Mouse (Mus musculus) layer of hippocampus, postnatal 14 days (tissue): ENCODE results near the gene Fam181b. TPM values are rescaled to one million over a fixed set of nuclear protein-coding genes. Genes with fewer than 3 reads are reported as not detected.

ENCODE experiments used
- DNase-seq, 2 experiments: peaks; one replicate each; pipeline ENCODE4 v3.0.0; 2021 to 2022; ENCODE audit warnings: low spot score in 2 of 2, mixed read lengths in 1 of 2
- long read RNA-seq, 2 experiments: library from polyadenylated mRNA; stranded (forward); transcript quantifications; one replicate each; pipeline ENCODE4 v2.0.0; 2021
- total RNA-seq, 2 experiments: library from RNA; stranded (reverse); gene quantifications; 2 replicates each; pipeline ENCODE4 v1.2.3; 2021

Gene Fam181b
- 10 to 100 TPM; 22.2 to 22.7 TPM for total RNA-seq
- long read RNA-seq, experiment 1, transcript Fam181b-201 (1 exons, 2,003 nt), result major isoform, 33 of 33 reads
- long read RNA-seq, experiment 1, partial matches to known transcripts, result 0 of 33 reads
- long read RNA-seq, experiment 1, other reads (novel, unspliced or antisense), result 0 of 33 reads
- long read RNA-seq, experiment 2, transcript Fam181b-201 (1 exons, 2,003 nt), result major isoform, 62 of 62 reads
- long read RNA-seq, experiment 2, partial matches to known transcripts, result 0 of 62 reads
- long read RNA-seq, experiment 2, other reads (novel, unspliced or antisense), result 0 of 62 reads

DNA sequence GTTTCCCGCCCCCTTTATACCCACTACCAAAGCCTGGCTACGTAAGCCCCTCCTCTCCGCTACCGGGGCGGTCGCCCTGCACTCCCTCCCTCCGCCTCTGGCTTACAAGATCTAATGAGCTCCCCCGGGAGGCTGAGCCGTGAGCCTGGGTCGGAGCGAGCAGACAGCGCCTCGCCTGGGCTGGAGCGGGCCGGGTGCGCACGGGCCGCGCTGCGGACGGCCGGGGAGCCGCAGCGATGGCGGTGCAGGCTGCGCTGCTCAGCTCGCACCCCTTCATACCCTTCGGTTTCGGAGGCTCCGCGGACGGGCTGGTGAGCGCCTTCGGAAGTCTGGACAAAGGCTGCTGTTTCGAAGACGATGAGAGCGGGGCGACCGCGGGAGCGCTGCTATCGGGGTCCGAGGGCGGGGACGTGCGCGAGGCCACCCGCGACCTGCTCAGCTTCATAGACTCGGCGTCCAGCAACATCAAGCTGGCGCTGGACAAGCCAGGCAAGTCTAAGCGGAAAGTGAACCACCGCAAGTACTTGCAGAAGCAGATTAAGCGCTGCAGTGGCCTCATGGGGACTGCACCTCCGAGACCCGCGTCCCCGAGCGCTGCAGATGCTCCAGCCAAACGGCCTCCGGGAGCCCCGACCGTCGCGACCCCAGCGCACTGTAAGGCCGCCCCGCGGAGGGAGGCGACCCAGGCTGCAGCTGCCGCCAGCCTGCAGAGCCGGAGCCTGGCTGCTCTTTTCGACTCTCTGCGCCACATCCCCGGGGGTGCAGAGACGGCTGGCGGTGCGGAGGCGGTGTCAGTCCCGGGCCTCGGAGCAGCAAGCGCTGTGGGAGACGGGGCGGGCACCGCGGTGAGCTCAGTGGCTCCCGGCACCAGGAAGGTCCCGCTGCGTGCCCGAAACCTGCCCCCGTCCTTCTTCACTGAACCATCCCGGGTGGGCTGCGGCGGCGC, at the start of gene Fam181b:
Gene Fam181b (plus strand): TSS at position 81 of the 946 bp plus-strand sequence.
- DNase-seq, result peak; percentile 72 to 87

DNA sequence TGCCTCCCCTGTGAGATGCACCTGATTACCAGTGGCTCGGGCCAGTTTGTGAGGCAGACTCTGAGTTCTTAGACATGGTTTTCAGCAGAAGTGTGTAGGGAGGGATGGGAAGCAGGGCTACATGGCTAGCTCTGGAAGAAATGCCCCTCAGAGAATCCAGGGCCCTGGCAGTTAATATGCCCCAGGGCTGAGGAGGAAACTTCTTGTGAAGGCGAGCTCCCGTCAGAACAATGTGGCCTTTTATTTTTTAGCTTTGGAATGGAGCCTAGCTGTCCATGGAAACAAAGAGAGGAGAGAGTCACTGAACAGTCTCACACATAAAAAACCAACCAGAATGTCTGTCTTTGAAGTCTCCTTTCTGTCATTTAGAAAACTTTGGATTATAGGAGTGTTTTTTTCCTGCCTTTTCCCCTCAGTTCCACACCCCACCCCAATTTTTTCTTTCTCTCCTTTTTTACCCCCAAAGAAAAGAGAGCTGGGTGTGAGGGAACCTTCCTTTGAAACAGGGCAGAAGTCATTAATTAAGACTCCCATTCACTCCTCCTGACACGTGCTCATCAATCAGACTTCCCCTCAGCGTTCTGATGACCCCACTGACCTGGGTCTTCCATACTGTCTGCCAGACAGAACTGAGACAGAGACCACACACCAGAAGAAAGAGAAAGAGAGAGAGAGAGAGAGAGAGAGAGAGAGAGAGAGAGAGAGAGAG, 41.7 kb upstream of the Fam181b start:
- DNase-seq, result peak in 1 of 2 experiments; percentile 49

DNA sequence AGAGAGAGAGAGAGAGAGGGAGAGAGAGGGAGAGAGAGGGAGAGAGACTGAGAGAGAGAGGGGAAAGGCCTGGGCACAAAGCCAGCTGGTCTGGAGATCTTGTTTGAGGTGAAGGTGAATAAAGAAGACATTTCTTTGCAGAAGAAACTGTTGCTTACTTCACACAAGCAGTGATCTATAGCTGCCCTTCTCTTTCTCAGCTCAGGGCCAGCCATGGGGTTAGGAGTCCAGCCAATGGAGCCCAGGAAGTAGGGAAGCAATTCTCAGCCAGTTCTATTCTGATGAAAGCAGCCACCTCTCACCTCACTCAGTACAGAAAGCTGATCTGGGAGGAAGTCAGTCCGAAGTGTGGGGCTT, 41.2 kb upstream of the Fam181b start:
- no peak for DNase-seq

DNA sequence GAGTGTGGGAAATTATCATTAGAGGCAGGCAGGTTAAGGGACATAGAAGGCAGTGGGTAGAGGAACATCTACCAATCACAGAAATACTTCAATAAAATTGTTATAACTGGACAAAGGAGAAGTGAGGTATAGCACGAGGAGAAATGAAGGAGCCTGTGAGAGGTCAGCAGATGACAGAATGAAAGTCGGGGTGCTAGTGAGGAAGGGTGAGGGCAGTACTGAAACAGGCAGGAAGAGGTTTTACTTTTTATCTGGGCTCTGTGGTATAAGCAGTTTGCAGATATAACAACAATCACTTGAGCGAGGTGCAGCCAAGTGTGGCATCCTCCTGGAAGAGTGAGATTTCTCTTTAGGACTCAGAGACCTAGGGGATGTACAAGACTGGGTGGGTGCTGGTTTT, 40.1 kb upstream of the Fam181b start:
- no peak for DNase-seq

DNA sequence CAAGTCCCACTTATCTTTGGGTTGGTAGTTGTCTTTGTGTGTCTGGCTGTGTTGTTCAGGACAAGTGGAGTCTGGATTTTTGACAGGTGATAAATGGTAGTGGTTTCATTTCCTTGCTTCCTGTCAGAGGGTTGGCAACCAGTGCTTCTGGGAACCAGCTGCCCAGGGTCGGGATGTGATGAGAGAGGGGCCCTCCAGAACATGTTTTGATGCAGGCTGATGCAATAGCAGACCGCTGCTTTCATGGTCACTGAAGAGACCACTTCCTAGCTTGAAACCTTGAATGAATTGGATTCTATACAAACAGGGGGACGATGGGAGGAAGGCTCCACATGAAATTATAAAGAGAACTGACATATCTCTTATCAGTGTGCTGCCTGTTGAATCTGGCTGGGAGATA, 35.3 kb upstream of the Fam181b start:
- DNase-seq, result no peak

DNA sequence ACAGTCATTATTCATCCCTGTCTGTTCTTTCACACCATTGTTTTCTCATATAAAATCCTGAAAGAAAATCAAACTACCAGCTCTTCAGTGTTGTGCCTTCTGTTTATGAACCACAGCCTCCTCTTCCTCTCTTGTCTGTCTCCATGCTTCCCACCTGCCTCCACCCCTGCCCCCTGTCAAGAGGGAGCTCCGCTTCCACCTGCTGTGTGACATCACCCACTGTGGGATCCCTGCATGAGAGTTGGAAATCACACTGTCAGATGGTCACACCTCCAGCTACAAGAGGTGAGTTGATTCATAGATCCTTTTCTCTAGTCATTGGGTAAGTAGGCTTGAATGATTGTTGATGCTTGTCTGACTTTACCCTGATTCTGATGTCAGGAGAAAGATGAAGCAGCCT, 34.9 kb upstream of the Fam181b start:
- DNase-seq, result peak in 1 of 2 experiments; percentile 16

DNA sequence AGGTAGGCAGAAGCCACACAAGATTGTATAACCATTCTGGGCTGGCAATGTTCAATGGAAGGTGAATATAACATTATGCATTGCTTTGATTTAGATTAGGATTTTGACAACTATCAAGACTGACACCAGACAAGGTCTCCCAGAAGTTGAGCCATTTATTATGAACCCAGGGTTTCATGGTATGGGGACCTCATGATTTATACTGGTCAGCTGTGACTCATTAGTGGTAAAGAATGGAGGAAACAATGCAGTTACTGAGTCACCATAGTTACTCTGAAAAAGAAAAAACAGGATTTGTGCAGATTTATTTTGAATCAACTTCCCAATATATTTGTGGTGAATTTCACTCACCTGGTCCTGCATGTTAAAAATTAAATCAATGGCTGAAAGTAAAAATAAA, 18.8 kb upstream of the Fam181b start:
- no peak for DNase-seq

DNA sequence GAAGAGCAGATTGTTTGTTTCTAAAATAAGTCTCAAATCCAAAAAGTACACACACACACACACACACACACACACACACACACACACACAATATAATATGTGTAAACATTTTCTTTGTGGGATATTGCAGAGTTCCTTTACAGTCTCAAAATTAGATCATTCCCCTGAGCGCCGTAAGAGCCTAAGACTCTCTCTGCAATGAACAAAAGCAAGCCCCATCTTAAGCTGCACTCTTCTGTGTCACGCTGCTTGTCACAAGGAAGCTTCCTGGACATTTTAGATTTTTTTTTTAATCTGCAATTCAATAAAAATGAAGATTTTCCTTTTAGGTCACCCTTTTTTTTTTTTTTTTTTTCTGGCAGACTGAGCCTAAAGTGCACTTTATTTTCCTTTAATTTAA, 17.9 kb upstream of the Fam181b start:
- no peak for DNase-seq

DNA sequence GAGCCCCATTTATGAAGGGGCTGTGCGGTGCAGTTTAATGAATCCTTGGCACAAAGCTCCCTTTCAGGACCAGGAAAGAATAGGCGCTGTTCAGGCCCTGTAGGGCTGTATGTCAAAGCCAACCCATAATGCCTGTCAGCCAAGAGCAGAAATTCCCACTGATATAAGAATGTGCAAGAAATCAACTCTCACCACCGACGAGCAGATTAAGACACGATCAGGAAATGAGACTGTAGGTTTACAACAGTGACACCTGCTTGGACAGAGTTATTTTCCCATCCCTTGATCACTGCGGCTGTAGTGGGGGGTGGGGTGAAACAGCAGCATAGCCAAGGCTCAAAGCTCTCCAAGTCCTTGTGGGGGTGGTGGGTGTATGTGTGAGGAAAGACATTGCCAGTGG, 17.5 kb upstream of the Fam181b start:
- peak; percentile 41 to 63 for DNase-seq

DNA sequence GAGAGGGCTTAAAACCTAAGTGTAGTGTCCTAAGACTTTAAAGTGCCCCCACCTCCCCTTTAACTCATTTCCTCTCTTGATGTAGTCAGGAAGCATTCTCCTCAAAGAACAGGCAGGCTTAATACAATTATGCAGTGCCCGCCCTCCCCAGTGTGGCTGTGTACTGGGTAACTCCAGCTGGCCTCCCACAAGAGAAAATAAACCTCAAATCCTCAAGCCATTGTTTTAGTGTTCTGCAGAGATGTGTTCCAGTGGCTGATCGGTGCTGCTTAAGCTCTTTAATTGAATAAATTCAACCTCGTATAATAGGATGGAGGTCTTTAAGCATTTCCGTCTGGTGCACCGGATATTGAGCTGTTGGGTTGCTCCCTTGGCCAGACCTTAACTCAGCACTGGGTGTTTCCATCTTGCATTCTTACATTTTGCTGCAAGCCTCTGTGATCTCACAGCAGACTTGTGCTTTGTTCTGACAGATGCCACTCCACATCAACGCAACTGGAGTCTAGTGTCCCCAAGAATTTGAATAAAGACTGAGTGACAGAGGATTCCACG, 12.1 kb upstream of the Fam181b start:
- no peak for DNase-seq

DNA sequence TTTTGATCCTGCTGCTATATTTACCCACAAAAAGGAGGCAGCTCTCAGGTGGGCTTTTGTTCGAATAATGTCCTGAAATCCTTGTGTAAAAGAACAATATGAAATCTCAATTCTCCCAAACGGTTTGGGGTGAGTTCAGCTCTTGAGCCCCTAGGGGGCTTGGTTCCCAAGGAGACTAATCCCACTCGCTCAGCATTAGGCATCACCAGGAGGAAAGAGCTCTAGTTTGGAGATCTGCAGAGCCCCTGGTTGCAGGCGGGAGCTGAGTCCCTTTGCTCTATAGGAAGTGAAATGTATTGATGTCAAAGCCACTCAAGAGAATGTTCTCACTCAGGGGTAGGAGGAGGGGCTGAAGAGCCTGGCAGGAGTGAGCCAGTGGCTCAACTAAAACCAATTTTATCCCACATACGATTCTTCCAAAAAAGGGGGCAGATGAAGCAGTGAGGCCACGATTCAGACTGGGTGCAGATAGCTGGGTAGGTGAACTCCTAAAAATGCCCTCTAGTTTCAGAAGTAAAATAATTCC, 3.2 kb upstream of the Fam181b start:
- DNase-seq, result no peak

DNA sequence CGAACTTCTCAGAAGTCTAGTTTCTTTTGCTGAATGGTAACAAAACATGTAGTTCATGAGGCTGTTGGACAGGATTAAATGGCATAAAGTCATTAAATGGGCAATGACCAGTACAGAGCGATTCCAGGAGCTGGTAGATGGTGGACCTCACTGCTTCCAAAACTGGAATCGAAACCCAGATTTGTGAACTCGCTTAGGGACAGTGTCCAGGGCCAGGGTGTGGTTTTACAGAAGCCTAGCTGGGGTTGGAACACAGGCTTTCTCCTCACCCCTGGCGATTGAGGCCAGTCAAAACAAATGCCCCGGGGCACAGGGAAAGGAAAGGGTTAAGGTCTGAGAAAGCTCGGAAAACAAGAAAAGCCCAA, 263 bp upstream of the Fam181b start:
- DNase-seq, result no peak

DNA sequence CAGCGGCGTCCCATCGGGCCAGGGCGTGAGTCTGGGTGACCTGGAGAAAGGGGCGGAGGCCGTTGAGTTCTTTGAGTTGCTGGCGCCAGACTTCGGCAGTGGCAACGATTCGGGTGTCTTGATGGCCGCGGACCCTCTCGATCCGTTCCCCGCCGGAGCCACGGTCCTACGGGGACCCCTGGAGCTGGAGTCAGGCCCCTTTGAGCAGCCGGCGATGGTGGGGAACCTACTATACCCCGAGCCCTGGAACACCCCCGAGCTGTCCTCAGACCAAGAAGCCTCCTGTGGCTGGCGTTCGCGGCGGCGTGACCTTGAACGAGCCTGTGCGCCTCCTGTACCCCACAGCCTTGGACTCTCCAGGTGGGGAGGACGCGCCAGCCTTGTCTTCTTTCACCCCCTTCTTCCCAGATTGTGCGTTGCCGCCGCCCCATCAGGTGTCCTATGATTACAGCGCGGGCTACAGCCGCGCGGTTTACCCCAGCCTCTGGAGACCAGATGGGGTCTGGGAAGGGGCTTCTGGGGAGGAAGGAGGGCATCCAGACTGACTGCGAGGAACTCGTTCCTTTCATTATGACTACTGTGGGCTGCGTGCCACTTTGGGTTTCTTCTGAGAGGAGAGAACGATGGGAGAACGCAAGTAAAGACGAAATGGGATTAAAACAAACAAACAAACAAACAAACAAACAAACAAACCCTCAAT, 1.2 kb downstream of the Fam181b start:
- DNase-seq, result no peak

DNA sequence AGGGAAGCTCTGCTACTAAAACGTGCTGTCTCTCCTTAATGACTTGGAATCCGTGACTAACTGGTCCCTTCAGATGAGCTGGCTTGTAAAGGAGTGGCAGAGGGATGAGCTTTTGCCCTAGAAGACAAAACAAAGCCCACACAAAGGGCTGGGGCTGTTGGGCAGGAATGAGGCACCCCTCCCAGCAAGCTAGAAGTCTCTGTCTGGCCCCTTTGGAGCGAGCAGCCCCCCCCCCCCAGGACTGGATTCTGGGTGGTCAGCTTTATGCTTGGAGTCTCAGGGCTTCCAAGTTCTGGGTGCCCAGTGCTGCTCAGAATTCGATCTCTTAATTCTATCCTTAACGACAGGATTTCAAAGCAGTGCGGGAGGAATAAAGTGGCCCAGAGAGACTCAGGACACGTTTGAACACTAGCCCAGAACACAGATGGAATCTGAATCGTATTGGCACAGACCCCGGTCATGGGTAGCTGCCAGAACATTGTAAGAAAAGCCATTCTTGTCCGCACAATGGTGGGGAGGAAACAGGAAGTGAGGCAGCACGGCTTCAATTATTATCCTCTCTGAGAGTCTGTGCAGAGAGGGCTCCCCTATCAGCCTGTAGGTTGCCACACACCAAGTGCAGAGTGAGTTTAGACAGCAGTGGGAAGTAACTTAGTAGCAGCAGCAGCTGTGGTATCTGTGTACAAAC, 13.8 kb downstream of the Fam181b start:
- peak; percentile 70 to 85 for DNase-seq

DNA sequence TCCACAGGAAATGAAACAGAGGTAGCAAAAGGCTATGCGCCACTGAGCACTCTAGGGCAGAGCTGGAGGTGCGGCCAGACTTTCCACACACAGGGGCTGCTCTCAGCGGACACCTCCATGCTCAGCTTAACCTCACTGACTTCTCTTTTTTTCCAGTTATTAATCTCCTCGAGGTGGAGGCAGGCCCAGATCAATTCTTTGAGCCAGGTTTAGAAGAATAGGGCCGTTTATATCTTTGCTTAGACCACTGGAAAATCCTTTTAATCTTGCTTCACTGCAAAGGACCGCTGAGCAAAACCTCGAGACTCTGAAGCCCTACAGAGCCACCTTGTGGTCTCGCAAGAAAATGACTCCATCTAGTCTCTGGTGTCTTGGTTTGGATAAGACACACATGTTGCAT, 15.8 kb downstream of the Fam181b start:
- peak; percentile 57 to 65 for DNase-seq

DNA sequence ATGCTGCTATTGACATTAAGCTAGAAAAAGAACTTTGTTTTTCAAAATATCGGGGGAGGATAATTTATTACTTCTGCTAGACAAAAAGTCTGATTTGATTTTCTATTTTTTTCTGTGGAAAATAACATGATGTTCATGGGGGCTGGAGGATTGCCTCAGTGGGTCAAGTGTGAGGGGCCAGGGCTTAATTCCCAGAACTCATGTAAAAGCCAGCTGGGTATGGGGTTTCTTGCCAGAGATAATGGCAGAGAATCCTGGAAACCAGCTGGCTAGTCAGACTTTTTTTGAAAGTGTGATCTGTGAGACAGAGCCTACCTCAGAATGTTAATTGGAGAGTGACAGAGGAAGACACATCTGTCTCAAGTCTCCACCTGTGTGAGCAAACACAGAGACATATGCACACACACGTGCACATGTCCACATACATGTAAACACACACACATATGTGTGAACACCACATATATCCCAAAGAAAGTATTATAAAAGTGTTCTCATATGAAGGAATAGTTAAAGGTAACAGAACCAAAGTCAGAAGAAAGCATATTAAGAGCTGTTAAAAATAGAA, 25.2 kb downstream of the Fam181b start:
- DNase-seq, result peak; percentile 24 to 67

DNA sequence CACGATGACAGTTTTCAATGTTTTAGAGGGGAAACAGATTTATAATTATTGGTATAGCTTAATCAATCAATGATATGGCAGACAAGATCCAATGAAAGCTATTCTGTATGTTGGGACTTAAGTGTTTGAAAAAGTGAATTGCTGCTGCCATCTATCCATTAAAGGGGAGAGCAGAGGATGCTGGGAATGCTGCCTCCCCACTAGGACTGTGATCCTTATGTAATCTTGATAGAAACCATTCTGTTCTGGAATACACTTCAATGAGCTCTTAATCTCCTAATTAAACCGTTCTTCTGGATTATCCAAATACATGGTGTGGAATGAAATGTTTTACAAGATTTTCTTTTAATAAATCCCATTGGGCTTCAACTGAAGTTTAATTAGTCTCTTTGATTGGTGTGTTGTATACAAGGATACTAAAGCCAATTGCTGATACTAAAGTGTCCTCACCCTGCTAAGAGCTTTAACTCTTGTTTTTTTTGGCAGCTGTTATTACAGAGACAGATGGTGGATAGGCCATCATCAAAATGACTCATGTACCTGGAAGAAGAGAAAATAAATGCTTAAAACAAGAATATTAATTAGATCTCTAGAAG, 30.8 kb downstream of the Fam181b start:
- no peak for DNase-seq

DNA sequence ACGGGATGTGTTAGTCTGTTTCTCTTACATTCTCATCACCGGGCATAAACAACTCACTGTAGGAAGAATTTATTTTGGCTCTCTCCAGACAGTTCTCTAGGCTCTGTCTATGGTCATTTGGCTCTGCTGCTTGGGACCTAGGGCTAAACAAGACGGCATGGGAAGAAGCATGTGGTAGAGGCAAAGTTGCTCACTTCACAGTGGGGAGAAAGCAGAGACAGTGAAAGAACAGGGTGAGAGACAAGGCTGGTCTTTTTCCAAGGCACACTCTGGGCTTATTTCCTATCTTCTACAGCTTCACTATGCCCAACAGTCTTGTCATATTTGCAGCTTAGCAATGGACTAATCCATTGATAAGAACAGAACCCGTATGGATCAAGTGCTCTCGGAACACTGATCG, 31.4 kb downstream of the Fam181b start:
- no peak for DNase-seq

DNA sequence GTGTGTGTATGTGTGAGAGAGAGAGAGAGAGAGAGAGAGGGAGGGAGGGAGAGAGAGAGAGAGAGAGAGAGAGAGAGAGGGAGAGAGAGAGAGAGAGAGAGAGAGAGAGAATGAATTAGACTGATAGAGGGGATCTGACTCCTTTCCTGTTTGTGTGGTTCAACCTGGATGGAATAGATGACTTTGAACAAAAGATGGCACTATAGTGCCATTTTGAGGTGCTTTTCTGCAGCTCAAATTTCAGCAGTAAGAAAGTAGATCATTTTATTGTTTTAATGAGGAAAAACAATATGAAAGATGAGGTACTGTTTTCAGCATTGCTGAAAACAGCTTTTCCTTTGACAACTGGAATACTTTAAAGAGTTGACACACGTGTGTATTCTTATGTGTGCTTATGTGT, 37.9 kb downstream of the Fam181b start:
- DNase-seq, result no peak
